Mouse (Mus musculus): ENCODE data around the gene Hsd17b13.

GRCm38 (mm10) chr5:103927429-103928195, 49.6 kb downstream of the Hsd17b13 start:
- peak; percentile 66 for TF ChIP-seq CTCF (IDR thresholded peaks at IDR 0.05; ENCODE audit: low read depth, low read length)
- no peak for TF ChIP-seq POLR2A (IDR thresholded peaks at IDR 0.05; ENCODE audit: extremely low read depth, insufficient read depth, low read length)

Measured in liver, adult 2 months (tissue).